Mouse (Mus musculus) embryo, embryonic 11.5 days (tissue): ENCODE data around the gene Rab12.

Experiments
- DNase-seq: peaks from one replicate; pipeline ENCODE4 v3.0.0-alpha.2; 2012; ENCODE audit warnings: low read depth, low spot score

Gene Rab12

GRCm38 (mm10) chr17:66502865-66503264 lies 16.7 kb downstream of the Rab12 start:
- DNase-seq = no peak

DNA sequence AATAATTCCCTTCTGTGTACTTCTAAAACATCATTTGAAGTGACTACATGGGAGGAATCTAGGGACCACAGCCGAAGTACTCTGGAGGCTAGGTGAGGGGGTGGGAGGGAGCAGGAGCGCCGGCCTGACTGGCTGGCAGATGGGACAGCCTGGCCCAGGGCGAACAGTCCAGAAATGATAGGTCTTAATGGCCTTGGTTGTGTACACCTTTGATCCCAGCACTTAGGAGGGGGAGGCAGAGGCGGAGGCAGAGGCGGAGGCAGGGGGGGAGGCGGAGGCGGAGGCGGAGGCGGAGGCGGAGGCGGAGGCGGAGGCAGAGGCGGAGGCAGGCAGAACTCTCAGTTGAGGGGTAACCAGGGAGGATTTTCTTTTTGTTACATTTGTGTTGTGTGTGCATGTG lies 20.9 kb downstream of the Rab12 start:
- no peak for DNase-seq

DNA sequence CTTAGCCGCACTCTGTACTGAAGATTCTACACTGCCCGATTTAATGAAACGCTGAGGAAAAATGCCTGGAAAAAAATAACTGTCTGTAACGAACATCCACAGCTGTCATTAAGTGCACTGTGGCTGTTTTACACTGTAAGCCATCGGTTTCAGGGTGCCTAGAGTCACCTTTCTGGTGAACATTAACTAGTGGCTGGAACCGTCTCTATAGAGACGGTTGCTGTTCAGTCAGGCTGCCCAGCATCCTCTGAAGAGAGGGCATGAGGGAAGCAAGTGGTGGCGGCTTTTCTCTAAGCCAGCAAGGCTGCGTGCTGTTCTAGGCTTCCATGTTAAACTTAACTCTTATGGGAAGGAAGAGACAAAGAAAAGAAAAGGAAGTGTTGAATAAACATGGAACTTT lies 22.9 kb downstream of the Rab12 start:
- DNase-seq = no peak

DNA sequence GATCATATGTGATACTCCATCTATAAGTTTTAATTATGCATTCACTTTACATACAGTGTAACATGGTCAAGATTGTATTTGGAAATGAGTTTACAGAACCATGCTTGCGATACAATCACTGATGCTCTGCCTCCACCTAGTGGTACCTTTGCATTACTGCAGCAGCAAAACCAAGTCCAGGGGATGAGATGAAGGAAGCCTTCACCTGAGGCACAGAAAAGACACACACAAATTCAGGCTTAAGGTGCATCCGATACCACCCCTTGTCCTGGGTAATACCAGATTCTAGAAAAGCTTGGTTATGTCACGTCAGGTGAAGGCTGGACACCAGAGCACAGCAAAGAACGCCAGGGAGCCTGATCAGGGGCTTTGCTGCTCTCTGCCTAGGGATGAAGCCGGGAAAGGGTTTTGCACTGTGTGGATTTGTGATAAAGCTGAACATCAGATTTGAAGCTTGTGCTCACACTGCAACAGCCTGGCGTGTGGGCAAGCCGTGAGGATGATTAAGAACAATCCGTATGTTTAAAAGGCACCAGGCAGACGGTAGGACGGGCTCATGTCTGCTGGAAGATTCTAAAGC lies 29.4 kb downstream of the Rab12 start:
- peak; percentile 62 for DNase-seq

GRCm38 (mm10) chr17:66486576-66486975 lies 33.0 kb downstream of the Rab12 start:
- no peak for DNase-seq

GRCm38 (mm10) chr17:66485742-66486141 lies 33.8 kb downstream of the Rab12 start:
- DNase-seq = peak; percentile 71

DNA sequence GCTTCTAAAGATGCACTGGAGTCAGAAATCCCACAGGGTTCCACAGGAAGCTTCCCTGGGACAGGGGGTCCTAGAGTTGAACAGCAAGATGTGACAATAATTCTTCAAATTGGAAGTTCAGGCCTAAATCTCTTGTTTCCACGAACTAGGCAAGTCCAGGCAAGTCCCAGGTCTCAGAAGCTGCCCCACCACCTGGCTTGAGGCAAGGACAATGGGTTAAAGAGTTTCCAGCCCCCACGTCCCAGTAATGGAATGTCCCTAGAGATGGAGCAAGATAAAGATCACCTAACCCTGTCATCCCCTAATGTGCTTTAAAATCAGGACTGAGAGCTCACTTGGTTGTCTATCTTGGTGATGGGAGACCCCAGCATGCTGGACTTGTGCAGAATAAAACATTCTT lies 34.6 kb downstream of the Rab12 start:
- DNase-seq = no peak

GRCm38 (mm10) chr17:66483651-66484454 lies 35.7 kb downstream of the Rab12 start:
- no peak for DNase-seq

DNA sequence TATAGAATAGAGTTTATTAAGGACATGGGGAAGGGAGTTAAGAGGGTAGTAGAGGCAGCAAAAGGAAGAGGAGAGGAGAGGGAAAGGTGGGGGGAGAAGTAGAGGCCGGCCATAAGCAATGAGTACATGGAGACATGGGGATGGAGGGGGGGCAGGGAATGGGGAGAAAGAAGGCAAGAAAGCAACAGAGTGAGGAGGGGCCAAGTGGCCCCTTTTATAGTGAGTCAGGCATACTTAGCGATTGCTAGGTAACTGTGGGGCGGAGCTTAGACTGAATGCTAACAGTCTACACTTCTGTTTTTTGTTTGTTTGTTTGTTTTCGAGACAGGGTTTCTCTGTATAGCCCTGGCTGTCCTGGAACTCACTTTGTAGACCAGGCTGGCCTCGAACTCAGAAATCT lies 38.2 kb downstream of the Rab12 start:
- no peak for DNase-seq

GRCm38 (mm10) chr17:66480491-66481278 lies 38.8 kb downstream of the Rab12 start:
- DNase-seq = no peak

- DNase-seq = peak; percentile 41
Measured at GRCm38 (mm10) chr17:66479813-66480490, 39.6 kb downstream of the Rab12 start.

DNA sequence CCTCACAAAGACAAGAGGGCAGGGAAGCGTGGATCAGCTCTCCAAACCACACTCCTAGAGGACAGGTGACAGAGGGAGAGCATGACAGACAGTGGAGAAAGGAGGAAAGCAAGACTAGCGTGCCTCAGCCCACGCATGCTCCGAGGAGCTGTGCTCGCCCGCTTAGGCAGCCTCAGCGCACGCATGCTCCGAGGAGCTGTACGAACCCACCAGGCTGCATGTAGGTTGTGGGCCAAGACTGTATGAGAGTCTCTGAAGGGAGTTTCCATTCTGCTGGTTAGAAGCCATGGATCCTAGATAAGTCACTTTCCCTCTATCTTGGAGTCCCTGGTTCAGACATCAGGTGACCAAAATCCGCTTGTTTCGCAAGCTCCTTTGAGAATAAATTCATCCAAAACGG lies 40.2 kb downstream of the Rab12 start:
- peak; percentile 34 for DNase-seq

DNA sequence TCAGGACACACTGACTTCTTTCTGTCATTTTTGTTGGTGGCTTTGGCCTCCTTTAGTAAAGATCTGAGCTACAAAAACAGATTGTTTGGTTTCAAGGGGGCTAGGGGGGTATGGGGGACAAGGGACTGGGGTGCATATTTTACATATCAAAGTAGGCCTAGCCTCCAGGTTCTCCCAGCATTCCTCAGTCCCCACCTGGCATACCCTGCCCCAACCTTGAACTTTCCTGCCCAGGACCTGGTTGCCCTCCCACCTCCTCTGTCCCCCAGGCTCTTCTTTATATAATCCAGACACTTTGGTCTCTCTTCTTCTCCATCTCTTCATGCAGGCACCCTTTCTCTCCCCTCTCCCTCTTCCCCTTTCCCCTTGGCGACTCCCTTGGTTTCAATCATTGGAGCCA lies 46.3 kb downstream of the Rab12 start:
- no peak for DNase-seq

DNA sequence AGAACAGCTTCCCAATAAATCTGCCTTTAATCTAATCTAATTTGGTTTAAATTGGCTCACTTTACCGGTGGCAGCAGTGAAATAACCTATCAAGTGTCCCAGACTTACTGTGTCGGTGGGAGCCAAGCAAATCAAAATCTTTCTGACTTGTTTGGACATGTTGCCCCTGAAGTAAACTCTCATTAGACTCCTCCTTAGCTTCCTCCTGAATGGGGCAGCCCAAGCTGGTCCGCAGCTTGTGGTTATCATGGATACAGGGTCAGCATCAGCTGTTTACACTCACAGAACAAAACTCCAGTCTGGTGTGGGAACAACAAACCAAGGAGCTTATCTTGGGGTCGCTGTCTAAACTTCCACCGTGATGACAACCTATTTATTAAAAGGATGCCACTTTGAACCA lies 47.8 kb downstream of the Rab12 start:
- DNase-seq = no peak

GRCm38 (mm10) chr17:66471252-66471651 lies 48.3 kb downstream of the Rab12 start:
- DNase-seq = no peak

DNA sequence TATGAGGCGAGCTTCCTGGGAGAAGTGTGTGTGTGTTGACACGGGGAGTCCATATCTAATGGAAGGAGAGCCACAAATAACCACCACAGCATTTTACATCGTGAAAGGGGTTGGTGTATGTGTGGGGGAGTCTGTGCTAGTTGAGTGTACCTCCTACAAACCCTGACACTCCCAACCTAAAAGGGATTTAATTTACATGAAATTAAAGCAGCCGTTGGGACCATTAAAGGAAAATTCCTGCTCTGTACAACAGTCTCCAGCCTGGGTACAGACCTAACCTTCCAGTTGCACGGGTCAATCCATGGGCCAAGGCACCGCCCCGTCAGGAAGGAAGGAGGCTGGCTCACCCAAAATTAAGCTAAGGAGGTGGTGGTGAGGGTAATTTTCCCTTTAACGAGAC lies 49.5 kb downstream of the Rab12 start:
- DNase-seq = no peak

DNA sequence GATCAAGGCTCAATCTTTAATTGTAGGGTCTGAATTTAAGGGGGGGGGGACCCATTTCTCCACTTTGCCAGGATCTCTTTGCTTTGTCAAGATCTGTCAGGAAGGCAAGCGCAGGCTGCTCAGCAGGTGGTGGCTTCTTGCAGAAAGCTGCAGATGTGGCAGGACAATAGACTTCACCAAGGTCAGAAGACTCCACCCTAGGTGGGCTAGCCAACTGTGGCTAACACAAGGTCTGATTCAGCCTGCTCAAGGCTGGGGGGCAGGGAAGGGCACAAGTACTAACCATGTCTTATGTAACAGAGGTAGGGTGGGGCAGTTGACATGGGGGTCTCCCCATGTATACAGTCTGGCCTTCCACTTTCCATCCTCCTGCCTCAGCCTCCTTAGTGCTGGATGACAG lies 62.3 kb downstream of the Rab12 start:
- DNase-seq = no peak

GRCm38 (mm10) chr17:66451143-66451542 lies 68.4 kb downstream of the Rab12 start:
- DNase-seq = peak; percentile 86

- DNase-seq = no peak
Measured at GRCm38 (mm10) chr17:66450526-66451070, 68.9 kb downstream of the Rab12 start.

- DNase-seq = peak; percentile 63
Measured at GRCm38 (mm10) chr17:66449460-66450341, 69.8 kb downstream of the Rab12 start, which contains the start of gene Mtcl1. TSS of gene Mtcl1 (minus strand) at chr17:66449750.
